Mouse (Mus musculus): Measurements from ENCODE around the gene Rptor. TPM values are rescaled to one million over a fixed set of nuclear protein-coding genes. Genes with fewer than 3 reads are reported as not detected.

Rptor gene
- total and polyA plus RNA-seq, 2 experiments: 11.2 to 18.4 TPM

- H3K36me3 ChIP-seq (ENCODE audit: control insufficient read depth, insufficient read depth, low read length): peaks cover 3% of the 10 kb centered on the region; the same call in 1 of the 2 replicates
- no peak overlapping the region for H3K4me3 ChIP-seq (ENCODE audit: insufficient read depth, low read depth, low read length)
- no peaks in the 10 kb centered on the region for H3K4me1 ChIP-seq (ENCODE audit: control insufficient read depth, insufficient read depth, low read length)
- H3K79me2 ChIP-seq (ENCODE audit: control insufficient read depth, insufficient read depth, low read length): no peaks in the 10 kb centered on the region
- DNase-seq (ENCODE audit: extremely low read depth, low read depth, low spot score): no peak
- 93% methylated on average over 9 of the region's 9 CpGs for WGBS
- H3K27me3 ChIP-seq (ENCODE audit: control insufficient read depth, insufficient read depth, low read length): no peaks in the 10 kb centered on the region
- H3K9ac ChIP-seq (ENCODE audit: low read depth, low read length): no peak overlapping the region
- no peak for TF ChIP-seq CTCF (IDR thresholded peaks at IDR 0.05; ENCODE audit: low read depth, low read length)
- no peak for TF ChIP-seq POLR2A (IDR thresholded peaks at IDR 0.05; ENCODE audit: extremely low read depth, insufficient read depth, low read length)
- H3K27ac ChIP-seq (replicated peaks; ENCODE audit: insufficient read depth, low read depth, low read length): no peak overlapping the region
Observed at GRCm38 (mm10) chr11:119897041-119897440, 294.3 kb downstream of the Rptor start.

- H3K79me2 ChIP-seq (ENCODE audit: control insufficient read depth, insufficient read depth, low read length): no peaks in the 10 kb centered on the region
- 88% methylated on average over 11 of the region's 11 CpGs for WGBS
- no peaks in the 10 kb centered on the region for H3K4me1 ChIP-seq (ENCODE audit: control insufficient read depth, insufficient read depth, low read length)
- TF ChIP-seq POLR2A (IDR thresholded peaks at IDR 0.05; ENCODE audit: extremely low read depth, insufficient read depth, low read length) (no peak), CTCF (IDR thresholded peaks at IDR 0.05; ENCODE audit: low read depth, low read length) (no peak)
- H3K27ac ChIP-seq (replicated peaks; ENCODE audit: insufficient read depth, low read depth, low read length): no peak overlapping the region
- H3K27me3 ChIP-seq (ENCODE audit: control insufficient read depth, insufficient read depth, low read length): no peaks in the 10 kb centered on the region
- no peak overlapping the region for H3K4me3 ChIP-seq (ENCODE audit: insufficient read depth, low read depth, low read length)
- no peak overlapping the region for H3K9ac ChIP-seq (ENCODE audit: low read depth, low read length)
- no peak for DNase-seq (ENCODE audit: extremely low read depth, low read depth, low spot score)
- H3K36me3 ChIP-seq (ENCODE audit: control insufficient read depth, insufficient read depth, low read length): peaks cover 3% of the 10 kb centered on the region; the same call in 1 of the 2 replicates
Observed at GRCm38 (mm10) chr11:119898976-119899375, 296.3 kb downstream of the Rptor start.

GRCm38 (mm10) chr11:119901174-119901573 is 298.5 kb downstream of the Rptor start:
- Histone ChIP-seq H3K9ac (ENCODE audit: low read depth, low read length) (no peak overlapping the region), H3K27ac (replicated peaks; ENCODE audit: insufficient read depth, low read depth, low read length) (no peak overlapping the region), H3K4me3 (ENCODE audit: insufficient read depth, low read depth, low read length) (no peak overlapping the region), H3K79me2 (ENCODE audit: control insufficient read depth, insufficient read depth, low read length) (no peaks in the 10 kb centered on the region), H3K4me1 (ENCODE audit: control insufficient read depth, insufficient read depth, low read length) (no peaks in the 10 kb centered on the region), H3K36me3 (ENCODE audit: control insufficient read depth, insufficient read depth, low read length) (peaks cover 3% of the 10 kb centered on the region; the same call in 1 of the 2 replicates), H3K27me3 (ENCODE audit: control insufficient read depth, insufficient read depth, low read length) (no peaks in the 10 kb centered on the region)
- TF ChIP-seq CTCF (IDR thresholded peaks at IDR 0.05; ENCODE audit: low read depth, low read length) (no peak), POLR2A (IDR thresholded peaks at IDR 0.05; ENCODE audit: extremely low read depth, insufficient read depth, low read length) (no peak)
- no peak for DNase-seq (ENCODE audit: extremely low read depth, low read depth, low spot score)
- 39% methylated on average over 4 of the region's 4 CpGs for WGBS

GRCm38 (mm10) chr11:119902891-119903290 is 300.2 kb downstream of the Rptor start:
- Histone ChIP-seq H3K4me3 (ENCODE audit: insufficient read depth, low read depth, low read length) (no peak overlapping the region), H3K36me3 (ENCODE audit: control insufficient read depth, insufficient read depth, low read length) (no peaks in the 10 kb centered on the region; the same call in 1 of the 2 replicates), H3K4me1 (ENCODE audit: control insufficient read depth, insufficient read depth, low read length) (no peaks in the 10 kb centered on the region), H3K79me2 (ENCODE audit: control insufficient read depth, insufficient read depth, low read length) (no peaks in the 10 kb centered on the region), H3K27ac (replicated peaks; ENCODE audit: insufficient read depth, low read depth, low read length) (no peak overlapping the region), H3K9ac (ENCODE audit: low read depth, low read length) (no peak overlapping the region), H3K27me3 (ENCODE audit: control insufficient read depth, insufficient read depth, low read length) (no peaks in the 10 kb centered on the region)
- 76% methylated on average over 4 of the region's 4 CpGs for WGBS
- TF ChIP-seq CTCF (IDR thresholded peaks at IDR 0.05; ENCODE audit: low read depth, low read length) (no peak), POLR2A (IDR thresholded peaks at IDR 0.05; ENCODE audit: extremely low read depth, insufficient read depth, low read length) (no peak)
- DNase-seq (ENCODE audit: extremely low read depth, low read depth, low spot score): no peak

- peak; percentile 28 for DNase-seq (ENCODE audit: extremely low read depth, low read depth, low spot score)
- WGBS: 31% methylated on average over 5 of the region's 5 CpGs
Observed at GRCm38 (mm10) chr11:119904621-119905286, 302.0 kb downstream of the Rptor start.

GRCm38 (mm10) chr11:119905794-119906193 is 303.1 kb downstream of the Rptor start:
- 75% methylated on average over 5 of the region's 5 CpGs for WGBS
- Histone ChIP-seq H3K4me3 (ENCODE audit: insufficient read depth, low read depth, low read length) (no peak overlapping the region), H3K79me2 (ENCODE audit: control insufficient read depth, insufficient read depth, low read length) (no peaks in the 10 kb centered on the region), H3K9ac (ENCODE audit: low read depth, low read length) (no peak overlapping the region), H3K36me3 (ENCODE audit: control insufficient read depth, insufficient read depth, low read length) (no peaks in the 10 kb centered on the region), H3K27ac (replicated peaks; ENCODE audit: insufficient read depth, low read depth, low read length) (no peak overlapping the region), H3K27me3 (ENCODE audit: control insufficient read depth, insufficient read depth, low read length) (no peaks in the 10 kb centered on the region), H3K4me1 (ENCODE audit: control insufficient read depth, insufficient read depth, low read length) (no peaks in the 10 kb centered on the region)
- no peak for DNase-seq (ENCODE audit: extremely low read depth, low read depth, low spot score)
- no peak for TF ChIP-seq POLR2A (IDR thresholded peaks at IDR 0.05; ENCODE audit: extremely low read depth, insufficient read depth, low read length)
- no peak for TF ChIP-seq CTCF (IDR thresholded peaks at IDR 0.05; ENCODE audit: low read depth, low read length)

More at GRCm38 (mm10) chr11:119904621-119905286, 302.0 kb downstream of the Rptor start:
- TF ChIP-seq POLR2A (IDR thresholded peaks at IDR 0.05; ENCODE audit: extremely low read depth, insufficient read depth, low read length): no peak
- peak; percentile 75 for TF ChIP-seq CTCF (IDR thresholded peaks at IDR 0.05; ENCODE audit: low read depth, low read length)
- Histone ChIP-seq H3K36me3 (ENCODE audit: control insufficient read depth, insufficient read depth, low read length) (no peaks in the 10 kb centered on the region), H3K79me2 (ENCODE audit: control insufficient read depth, insufficient read depth, low read length) (no peaks in the 10 kb centered on the region), H3K27me3 (ENCODE audit: control insufficient read depth, insufficient read depth, low read length) (no peaks in the 10 kb centered on the region), H3K4me3 (ENCODE audit: insufficient read depth, low read depth, low read length) (no peak overlapping the region), H3K9ac (ENCODE audit: low read depth, low read length) (no peak overlapping the region), H3K4me1 (ENCODE audit: control insufficient read depth, insufficient read depth, low read length) (no peaks in the 10 kb centered on the region), H3K27ac (replicated peaks; ENCODE audit: insufficient read depth, low read depth, low read length) (no peak overlapping the region)

All from liver, adult 2 months (tissue).